Mouse (Mus musculus) 416B (cell line): ENCODE data around the gene Phactr2.
A peak's percentile ranks its signal among the peaks of the same experiment; 100 is the strongest.

Experiments used
- DNase-seq: peaks from one replicate; pipeline ENCODE4 v3.0.0; 2011; ENCODE audit warnings: low read depth

The Phactr2 gene

DNA sequence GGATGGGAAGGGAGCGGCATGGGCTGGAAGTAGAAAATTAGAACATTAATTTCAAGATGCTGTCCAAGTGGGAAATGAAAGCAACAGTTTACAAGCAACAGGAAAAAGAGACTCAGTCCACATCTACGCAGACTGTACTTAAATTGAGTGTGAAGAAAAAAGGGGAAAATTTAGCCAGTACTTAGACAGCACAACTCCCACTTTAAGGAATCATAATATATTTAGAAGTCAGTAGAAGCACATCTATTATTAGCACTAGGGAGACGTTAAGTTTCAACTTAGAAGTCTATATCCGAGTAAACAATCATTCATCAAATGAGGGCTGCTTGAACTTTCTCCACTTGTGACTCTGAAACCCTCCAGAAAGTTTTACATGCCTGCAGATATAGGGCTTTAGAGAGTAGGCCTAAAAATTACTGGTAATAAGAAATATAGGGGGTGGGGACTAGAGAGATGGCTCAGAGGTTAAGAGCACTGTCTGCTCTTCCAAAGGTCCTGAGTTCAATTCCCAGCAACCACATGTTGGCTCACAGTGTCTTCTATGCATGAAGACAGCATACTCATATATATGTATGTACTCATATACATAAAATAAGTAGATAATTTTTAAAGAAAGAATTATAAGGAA lies 142.7 kb downstream of the Phactr2 start:
- no peak for DNase-seq

DNA sequence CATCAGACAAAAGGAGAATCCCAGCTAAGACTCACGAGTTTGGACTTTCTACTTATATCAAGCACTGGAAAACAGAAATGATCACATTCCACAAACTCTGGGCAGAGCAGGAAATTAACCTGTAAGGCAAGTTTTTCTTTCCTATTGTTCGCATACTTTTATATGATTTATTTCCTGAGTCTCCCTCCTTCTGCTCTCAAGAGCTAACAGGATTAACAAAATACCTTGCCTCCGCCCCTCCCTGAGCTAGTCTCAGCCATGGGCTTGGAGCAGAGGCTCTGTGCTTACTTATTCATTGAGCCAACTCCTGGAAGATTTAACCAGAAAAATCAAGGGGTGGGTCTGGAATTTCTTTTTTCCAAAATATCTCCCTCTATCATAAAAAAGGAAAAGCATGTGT lies 145.6 kb downstream of the Phactr2 start:
- no peak for DNase-seq

DNA sequence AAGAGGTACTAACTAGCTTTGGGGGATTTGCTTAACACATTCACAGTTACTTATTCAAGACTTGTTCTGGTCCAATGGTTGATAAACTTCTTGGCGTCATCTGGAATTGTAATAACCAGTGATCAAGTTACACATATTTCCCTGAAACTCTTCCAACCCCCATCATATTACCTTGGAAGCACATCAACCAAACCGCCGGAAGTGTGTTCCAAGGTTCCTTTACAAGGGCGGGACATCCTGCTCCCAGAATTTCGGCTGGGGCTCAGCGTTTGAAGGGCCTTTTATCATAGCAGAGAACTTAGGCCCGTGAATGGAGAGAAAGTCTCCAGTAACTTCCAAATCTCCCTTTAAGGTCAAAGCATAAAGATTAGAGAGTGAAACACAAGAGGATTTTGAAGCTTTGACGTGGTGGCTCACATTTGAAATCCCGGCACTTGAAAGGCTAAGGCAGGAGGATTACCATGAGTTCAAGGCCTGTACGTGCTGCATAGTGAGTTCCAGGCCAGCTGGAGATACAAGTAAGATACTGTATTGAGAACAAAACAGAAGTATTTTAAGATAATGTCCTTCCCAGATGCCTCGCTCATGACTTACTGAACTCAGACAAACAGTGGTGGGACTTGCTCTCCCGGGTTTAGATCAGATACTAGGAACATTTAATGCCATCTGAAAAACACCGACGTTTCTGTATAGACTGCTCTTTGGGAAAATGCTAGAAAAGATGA lies 147.9 kb downstream of the Phactr2 start:
- no peak for DNase-seq

DNA sequence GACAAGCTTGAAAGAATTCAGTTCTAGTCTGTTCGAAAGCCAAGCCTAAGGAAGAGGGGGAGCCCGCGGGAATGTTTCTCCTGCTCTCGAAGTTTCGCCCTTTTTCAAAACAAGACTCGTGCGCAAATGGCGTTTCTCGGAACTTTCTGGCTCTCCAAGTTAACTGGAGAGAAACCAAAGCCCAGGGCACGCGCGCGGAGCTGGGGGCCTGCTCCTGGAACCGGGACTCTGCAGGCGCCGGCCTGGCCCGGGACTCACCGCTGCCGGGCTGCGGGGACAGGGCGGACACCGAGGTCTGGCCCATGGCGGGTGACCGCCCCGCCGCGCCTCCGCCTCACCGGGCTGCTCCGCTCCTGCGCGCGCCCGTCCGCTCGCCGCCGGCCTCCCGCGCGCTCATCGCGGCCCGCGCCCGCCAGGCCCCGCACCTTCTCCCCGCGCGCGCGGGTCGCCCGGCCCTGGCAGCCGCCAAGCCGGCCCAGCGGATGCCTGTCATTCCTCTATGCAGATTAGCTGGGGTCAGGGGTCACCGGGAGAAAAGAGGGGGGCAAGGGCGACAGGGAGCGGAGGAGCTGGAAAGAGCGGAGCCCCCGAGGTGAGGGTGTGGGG lies 150.3 kb downstream of the Phactr2 start:
- no peak for DNase-seq

DNA sequence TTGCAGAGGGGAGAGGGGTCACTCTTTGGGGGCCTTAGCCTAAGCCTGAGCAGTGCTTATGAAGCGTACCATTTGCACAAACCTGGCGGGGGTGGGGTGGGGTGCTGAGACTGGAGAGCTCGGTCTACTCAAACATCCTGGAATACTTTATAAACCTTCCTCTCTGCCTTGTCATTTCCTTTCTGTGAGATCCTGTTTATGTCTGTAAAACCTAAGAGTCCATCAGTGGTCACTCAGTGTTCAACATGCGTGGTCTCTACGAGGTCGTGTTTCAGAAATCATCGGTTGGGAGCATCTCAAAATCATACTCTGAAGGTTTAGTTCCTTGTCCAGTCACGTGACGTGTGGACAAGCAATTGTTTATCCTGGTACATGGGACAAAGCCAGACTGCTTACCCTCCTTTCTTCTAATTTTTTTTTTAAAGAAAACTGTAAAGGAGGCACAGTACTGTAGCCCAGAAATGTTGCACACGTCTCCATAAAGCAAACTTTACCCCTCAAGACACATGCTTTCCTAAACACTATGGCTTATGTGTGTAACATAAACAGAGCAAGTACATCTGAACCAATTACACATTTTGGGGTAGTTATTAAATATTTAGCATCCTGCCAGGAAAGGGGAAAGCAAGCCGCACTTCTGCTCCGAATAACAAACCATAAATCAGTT lies 150.9 kb downstream of the Phactr2 start:
- DNase-seq: no peak

DNA sequence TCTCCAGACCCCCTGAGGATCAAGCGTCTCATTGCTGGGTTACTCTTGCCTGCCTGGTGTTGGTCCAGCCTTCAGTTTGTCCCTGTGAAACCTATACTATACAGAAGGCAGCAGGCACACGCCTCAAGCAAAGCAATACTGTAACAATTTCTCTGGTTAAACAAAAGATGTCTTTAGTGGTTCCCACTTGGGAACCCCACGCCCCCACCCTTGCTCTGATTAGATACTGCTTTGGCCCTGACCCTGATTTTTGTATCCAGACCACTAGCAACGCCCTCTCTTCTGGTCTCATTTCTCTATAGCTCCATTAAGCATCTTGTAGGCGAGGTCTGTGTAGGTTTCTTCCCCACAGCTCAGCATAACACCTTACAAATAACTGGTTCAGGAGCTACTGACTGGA lies 159.2 kb downstream of the Phactr2 start:
- DNase-seq: no peak

DNA sequence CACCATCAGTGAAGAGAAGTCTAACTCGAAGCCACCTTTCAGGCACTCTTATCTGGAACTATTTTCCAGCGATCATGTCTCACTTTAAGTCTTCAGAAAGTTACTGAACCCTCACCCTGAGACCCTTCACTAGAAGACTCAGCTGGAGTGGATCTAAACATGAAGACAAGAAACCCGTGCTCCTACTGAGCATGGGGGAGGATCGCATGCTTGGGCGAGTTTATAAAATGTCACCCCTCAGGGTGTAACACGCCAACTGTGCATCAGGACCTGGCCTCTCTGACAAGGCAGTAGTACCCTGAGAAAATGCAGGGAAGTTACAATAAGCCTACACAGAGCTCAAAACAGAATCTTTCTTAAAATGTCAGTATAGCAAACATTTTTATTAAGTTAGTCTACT lies 161.6 kb downstream of the Phactr2 start:
- DNase-seq: no peak

DNA sequence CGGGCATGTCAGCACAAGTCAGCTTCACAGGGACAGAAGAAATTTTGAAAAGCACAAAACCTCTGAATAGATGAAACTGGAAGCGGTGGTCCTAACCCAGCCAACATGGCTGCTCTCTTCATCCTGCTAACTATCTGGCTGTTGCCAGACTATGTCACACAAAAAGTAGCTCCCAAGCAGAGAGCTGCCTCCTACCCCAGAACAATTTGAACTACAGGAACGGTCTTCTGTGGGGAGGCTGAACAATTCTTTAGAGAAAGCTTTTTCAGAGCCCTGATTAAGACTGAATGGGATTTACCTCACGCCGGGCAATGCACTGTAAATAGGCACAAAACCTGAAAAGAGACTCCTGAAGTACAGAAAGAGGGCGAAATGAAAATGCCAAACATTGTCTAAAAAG lies 162.6 kb downstream of the Phactr2 start:
- no peak for DNase-seq

DNA sequence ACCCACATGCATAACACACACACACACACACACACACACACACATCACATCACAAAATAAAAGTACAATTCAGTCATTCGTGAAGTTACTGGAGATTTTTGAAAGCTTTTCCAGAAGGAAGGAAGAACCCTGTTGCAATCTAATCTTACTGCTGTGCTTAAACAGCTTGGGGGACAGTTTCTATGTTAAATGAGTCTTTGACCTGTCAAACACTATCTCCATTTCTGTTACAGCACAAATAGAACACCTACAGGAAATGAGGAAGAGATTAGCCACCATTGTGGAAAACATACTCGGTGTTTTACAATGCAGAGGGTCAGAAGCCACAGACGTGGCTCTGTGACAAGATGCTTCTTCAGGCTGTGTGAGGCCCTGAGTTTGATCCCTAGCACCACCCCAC lies 164.1 kb downstream of the Phactr2 start:
- DNase-seq: no peak

DNA sequence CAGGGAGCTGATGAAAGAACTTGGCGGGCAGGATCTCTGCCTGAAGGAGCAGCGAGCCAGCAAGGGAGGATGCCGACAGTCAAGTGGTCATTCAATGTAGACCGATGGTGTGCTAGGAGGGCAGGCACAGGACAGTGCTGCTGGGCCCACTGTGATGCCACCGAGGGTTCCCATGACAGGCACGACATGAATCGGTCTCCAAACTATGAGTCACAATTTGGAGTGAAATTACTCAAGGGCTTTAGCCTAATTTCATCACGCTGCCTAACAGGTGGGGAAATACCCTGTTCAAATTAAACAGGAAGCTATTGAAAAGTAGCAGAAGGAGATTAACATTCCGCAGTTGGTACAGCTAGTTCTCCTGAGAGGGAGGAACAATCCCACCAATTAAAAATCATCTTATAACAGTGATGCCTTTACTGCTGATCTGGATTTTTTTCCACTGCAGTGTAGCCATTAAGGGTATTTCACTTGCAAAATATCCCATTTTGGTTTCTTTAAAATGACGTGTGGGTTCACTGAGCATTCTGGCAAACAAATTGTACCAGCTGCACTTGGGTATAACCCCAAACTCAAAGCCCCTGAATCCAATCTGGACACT lies 169.5 kb downstream of the Phactr2 start:
- DNase-seq: peak; percentile 24

DNA sequence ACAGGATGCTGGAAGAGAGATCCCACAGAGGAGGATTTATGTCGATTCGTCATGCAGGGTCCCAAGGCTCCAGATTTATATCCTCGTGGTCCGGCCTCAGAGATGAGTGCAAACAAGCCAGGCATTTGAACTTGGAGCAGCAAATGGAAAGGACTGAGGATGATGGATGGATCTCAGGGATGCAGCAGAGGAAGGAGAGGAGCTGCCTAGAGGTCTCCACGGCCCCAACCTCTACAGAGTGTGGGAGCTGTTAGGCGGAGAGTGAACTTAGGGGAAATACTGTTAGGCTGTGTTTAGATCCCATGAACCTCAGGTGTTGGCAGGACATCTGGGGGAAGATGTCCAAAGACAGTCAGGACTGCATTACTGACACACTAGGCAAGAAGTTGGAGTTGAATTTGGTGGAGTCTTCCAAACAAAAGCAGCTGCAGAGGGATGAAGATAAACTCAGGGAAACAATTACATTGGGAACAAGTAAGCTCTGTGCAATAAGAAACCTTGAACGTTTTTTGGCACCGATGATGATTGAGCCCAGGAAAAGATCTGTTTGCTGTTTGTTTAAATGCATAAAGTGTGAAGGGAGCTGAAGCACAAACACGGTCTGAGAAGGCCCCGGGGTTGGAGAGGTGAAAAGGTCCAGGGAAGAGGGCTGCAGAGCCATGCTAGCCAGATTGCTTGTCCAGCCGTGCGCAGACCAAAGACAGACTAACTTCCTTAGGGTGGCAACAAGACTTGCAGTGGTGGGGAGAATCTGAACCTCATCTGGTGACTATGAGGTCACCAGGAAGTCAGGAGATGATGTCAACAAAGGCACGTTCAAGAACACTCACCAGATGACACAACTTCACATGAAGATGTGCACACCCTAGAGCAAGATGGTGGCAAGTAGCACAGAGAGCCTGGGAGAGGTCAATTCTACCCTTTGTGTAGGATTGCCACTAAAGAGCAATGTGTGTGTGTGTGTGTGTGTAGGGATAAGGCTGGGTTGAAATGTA lies 170.6 kb downstream of the Phactr2 start:
- no peak for DNase-seq

DNA sequence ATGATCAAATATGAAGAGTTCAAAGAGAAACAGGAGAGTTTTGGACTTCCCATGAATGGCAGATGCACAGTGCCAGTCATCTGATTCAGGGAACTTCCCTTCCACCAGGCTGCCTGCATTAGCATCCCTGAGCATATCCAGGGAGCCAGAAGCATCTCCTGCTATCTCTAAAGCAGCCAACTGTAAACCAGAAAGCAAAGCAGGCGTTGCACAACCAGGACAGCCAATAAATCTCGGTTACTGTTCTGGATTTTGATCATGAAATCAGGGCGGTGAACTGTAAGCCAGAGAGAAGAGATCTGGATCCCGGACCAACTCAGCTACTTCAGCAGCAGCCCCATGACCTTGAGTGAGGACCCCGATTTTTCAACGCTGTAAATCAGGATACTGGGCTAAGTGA lies 173.6 kb downstream of the Phactr2 start:
- DNase-seq: no peak

DNA sequence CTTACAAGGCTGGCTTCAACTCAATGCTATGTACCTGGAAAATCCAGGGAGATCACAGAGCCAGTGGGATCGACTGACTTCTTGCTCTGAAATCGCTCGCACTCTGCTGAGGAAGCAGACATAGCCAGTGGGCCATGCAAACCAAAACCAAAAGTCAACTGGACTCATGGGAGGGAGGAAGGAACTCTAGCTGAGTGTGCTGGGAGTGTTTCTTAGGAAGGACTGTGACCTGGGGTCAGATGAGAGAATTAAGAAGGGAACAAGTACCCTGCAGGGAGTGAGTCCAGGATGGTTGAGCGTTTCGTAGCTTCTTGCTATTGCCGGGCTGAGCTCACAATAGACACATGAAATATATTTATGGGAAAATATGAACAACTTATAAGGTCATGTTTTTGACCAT lies 174.0 kb downstream of the Phactr2 start:
- no peak for DNase-seq

DNA sequence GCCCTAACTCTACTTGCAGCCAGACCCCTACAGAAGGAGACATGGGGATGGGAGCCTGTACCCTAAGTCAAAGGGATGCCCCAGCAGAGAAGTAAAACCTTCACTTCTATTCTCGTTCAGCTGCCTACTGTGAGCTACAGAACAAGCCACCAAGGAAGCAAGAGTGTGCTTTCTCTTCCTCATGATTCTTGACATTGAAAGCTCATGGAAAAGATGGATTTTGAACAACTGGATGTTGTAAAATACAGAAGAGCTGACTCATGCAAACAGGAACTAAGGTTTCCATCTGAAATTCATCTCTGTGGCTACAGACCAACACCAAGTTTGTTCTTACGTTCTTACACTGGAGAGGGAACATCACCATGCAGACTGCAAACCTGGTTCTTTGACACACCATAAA lies 179.3 kb downstream of the Phactr2 start:
- DNase-seq: no peak

DNA sequence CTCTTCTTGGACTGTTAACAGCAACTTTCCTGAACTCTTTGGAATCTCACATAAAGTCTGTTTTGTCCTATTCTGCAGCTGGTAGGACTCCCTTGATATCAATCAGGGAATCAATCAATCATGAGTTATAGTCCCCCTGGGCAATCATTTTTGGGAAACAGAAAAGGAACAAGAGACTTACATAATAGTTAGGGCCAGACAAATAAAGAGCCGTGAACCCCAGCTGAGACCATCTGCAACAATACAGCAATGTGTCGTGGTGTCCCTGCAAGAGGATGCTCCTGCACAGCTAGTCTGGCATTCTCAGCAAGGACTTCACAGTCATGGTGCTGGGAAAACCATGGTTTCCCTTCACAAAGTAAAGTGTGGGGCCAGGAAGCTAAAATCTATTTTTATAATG lies 182.2 kb downstream of the Phactr2 start:
- DNase-seq: no peak

DNA sequence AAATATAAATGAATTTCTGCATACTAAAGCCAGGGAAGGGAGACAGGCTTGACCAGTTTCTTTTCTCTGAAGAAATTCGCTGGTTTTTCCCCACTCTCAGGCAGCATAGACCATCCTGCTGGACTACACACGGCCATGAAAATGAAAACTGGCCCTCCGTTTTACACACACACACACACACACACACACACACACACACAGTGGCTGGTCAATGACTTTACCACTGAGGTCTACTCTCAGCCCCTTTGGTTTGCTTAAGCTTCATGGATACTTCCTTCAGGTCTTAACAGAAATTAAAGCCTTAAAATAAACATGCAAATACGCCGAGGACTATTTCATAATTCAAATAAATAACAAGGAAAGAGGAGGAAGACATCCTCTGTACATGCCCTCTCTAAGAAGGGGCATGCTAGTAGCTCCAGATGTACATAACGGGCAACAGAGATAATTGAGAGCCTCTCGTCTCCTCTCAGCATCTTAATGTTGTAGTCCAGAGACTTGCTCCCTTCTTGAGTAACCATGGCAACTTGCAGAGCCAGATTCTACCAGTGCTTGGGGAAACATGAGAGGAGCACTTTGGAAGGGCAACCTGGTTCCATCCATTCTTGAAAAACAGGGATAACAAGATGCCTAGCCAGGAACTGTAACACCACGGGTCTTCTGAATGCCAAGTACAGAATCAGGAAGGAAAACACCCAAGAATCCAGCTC lies 184.8 kb downstream of the Phactr2 start:
- no peak for DNase-seq

DNA sequence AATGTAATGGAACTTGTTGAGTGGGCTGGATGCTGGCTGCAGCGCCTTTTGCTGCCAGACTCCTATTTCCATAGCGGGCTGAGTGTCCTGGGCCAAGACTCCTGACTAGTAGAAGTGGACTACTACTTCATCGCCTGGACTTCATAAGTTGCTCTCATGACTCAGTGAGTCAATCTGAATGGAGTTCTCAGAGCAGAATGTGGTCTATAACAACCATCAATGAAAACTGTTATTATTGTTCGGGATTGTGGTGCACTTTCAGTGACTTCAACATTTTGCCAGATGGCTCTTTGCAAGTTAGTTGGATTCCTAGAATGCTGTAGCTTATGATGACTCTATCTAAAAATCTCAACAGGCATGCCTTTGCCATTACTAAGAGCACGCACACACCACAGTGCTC lies 185.9 kb downstream of the Phactr2 start:
- no peak for DNase-seq

DNA sequence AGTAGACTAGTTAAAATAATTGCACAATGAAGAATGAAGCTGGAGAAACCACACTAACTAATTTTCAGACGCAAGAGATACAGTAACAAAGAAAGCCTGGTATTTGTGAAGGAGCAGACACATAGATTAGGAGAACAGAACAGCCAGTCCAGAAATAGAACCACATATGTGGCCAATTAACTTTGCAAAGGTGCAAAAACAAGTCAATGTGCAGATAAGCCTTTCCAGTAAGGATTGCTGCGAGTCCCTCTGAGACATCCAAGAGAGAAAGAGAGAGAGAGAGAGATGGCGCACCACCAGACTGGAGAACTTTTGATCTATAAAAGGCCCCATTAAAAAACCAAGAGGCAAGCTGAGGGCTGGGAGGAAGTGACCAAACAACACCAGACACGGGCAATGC lies 190.8 kb downstream of the Phactr2 start:
- no peak for DNase-seq

DNA sequence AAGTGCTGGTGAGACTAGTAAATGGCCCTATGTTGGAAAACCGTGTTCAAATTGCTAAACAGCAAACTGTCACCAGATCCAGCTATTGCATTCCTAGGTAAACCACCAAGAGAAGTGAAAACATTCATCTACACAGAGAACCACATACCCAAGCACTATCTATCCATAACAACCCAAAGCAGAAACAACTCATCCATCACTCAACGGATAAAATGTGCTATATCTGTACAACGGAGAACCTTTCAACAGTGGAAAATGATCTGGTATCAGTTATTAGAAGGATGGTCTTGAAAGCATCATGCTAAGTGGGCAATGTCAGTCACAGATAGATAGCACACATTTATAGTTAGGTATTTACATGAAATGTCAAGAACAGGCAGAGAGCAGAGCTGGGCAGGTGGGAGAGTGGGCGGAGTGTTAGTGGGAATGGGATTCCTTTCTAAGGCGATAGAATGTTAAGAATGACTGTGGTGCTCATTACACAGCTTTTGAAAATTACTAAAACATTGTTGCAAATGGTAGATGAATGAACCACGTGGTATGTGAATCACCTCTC lies 193.8 kb downstream of the Phactr2 start:
- DNase-seq: no peak

DNA sequence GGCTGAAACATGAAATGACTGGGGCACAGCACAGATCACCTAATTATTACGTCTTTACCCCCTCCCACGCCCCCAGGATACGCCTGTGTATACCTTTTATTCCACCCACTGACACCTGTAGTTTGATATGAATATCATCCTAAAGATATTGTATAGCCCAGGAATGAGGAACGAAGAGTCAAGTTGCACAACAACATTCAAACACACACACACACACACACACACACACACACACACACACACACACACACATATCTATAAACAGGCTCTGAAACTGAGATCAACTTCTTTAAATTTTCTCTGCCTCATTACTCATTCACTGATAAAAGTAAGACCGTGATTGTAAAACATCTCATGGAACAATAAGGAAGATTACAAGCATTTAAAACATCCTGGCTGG lies 197.9 kb downstream of the Phactr2 start:
- no peak for DNase-seq

DNA sequence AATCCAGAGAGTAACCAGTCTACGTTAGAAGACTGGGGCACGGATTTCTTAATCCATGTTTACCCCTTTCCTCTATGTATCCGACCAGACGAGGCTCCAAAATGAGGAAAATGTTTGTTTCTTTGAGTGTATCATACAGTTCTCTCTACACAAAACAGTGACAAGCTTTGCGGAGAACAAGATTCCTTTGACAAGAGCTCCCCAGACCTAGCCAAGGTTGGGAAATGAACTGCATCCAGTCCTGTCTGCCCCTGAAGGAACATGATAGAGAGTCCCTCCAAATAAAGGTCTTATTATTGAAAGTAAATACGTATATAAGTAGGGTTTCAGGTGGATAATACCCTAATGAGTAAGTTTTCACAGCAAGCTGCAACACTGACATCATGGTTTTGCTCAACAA lies 199.1 kb downstream of the Phactr2 start:
- no peak for DNase-seq
